Mouse (Mus musculus): ENCODE data around the gene Ccz1. TPM values are rescaled to one million over a fixed set of nuclear protein-coding genes. Genes with fewer than 3 reads are reported as not detected.

The Ccz1 gene
- total RNA-seq, 2 experiments from 2014 or later: 56.7 to 56.9 TPM

DNA sequence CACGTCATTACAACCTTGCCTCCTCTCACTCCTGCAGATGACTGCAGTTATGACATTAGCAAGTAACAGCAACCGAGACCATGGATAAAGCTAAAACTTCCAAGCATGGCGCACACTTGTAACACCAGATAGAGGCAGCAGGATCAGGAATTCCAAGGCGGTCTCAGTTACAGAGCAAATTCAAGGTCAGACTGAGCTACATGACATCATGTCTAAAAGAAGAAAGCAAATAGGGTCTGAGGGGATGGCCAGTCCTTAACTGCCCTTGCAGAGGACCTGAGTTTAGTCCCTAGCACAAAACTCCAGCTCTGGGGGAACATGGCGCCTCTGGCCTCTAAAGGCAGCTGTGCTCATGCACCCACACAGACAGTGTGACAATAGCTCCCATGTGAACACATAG is 20.8 kb downstream of the Ccz1 start:
- no peak for DNase-seq

DNA sequence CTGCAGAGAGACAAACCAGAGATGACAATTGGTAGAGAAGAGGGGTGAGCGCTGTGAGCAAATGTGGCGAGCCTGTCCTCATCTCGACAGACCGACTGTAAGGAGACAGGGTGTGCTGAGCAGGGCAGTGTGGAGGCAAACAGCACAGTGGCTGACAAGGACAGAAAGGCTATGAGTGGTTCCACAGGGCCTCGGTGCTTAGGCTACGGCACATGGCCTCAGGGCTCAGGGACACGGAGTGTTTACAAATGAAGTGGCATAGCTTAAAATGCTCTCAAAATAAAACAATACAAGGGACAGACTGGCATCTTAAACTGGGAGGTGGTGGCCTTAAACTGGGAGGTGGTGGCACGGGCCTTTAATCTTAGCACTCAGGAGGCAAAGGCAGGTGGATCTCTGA is 21.4 kb downstream of the Ccz1 start:
- peak; percentile 42 for DNase-seq

DNA sequence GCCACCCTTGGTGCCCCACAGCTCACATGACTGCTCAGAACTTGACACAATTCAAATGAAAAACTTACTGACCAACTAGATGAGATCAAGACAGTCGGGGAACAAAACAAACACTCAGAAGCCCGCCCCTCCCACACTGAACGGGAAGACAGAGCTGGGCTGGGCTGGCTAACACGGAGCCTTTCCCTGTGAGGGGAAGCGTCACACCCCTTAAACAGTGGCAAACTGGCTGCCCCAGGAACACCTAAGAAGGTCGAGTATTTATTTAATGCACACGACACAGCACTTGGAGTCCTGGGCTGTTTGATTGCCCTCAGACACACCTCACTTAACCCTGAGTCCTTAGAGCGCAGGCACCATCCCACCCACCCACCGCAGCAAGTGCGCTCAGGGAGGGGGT is 22.0 kb downstream of the Ccz1 start:
- no peak for DNase-seq

DNA sequence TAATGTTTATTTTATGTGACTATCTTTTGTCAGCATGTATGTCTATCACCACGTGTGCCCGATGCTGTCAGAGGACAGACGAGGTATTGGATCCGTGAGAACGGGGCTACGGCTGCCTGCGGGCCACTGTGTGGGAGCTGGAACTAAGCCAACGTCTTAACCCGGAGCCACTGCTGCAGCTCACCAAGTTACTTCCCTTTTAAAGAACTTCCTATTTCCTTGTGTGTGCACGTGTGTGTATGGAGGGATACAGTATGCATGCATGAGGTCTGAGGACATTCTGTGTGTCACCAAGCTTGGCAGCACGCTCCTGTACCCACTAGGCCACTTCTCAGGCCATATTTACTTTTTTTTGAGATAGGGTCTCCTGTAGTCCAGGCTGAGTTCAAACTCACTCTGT is 24.6 kb downstream of the Ccz1 start:
- no peak for DNase-seq

DNA sequence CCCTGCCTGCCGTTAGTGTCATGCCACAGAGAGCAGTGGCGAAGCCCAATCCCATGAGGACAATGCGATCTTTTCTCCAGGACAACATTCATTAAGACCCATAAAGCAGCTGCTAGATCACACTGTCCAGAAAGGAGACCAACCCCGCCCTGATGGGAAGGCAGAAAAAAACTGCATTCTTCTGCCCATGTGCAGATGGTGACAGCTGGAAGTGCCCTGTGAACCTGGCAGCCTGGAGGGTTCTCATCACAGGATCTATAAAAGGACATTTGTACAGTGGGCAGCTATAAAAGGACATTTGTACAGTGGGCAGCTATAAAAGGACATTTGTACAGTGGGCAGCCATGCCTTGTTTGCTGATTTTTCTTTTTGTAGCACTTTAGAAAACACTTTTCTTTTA is 25.6 kb downstream of the Ccz1 start:
- DNase-seq: no peak

DNA sequence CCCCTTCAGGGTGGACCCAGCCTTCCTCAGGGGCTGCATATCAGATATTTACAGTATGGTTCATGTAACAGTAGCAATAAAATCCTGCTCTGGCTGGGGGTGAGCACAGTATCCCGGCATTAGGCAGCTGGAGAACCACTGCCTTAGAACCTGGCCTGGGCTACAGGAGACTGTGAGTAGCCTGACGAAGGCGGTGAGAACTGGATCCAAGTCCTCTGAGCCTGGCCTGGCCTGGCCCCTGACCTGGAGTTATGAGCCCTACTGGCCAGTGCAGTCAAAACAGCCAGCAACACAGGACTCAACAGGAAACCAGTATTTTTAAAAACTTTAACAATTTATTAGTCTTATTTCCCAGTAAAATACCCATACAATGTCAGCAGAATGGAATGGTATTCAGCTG is 27.1 kb downstream of the Ccz1 start:
- DNase-seq: no peak

DNA sequence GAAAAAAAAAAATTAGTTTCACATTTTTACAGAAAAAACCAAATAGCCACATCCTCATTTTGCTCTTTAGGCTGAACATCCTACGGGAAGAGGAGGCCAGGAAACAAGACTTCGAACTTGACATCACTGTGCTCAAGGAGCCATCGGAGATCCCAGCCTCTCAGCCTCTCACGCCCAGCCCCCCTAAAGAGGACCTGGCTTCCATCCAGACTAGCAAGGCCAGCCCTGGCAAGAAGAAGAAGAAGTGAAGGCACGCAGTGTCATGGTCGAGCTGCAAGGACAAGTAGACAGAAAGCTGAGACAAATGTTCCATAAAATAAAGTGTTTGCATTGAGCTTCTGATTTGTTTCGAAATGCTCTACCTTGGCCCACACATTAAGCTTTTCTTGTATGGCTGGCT is 29.3 kb downstream of the Ccz1 start:
- DNase-seq: peak; percentile 80

DNA sequence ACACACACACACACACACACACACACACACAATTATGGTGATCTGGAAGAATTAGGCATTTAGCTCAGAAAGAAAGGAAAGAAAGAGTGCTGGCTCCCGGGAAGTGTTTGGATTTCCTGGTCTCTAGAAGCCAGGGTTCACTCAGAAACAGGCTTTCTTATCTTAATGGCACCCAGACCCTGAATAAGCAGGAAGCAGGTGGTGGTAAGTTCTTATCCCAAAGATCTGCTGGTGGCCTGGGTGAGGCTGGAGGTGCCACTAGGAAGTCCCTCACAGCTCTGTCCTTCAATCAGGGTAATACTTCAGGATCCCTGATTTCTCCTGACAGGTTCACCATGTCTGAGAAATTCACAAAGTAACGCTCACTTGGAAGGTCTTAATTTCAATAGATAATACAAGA is 32.3 kb downstream of the Ccz1 start:
- no peak for DNase-seq

DNA sequence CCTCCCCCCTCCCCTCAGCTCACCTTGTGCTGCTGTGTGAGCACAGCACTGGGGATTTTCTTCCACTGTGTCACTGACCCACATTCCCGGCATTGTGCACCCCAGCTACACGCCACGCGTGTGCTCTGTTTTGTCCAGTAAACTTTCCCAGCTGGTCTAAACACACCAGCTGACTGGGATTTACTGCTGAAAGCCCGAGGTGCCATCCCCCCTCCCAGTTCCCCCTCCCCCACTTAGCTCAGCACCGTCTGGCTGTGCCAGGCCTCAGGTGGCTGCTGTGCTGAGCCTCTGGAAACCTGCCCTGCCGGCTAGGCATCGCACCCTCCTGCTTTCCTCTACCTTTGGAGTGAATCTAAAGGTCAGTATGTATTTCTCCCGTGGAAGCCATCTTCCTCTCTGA is 33.8 kb downstream of the Ccz1 start:
- no peak for DNase-seq

DNA sequence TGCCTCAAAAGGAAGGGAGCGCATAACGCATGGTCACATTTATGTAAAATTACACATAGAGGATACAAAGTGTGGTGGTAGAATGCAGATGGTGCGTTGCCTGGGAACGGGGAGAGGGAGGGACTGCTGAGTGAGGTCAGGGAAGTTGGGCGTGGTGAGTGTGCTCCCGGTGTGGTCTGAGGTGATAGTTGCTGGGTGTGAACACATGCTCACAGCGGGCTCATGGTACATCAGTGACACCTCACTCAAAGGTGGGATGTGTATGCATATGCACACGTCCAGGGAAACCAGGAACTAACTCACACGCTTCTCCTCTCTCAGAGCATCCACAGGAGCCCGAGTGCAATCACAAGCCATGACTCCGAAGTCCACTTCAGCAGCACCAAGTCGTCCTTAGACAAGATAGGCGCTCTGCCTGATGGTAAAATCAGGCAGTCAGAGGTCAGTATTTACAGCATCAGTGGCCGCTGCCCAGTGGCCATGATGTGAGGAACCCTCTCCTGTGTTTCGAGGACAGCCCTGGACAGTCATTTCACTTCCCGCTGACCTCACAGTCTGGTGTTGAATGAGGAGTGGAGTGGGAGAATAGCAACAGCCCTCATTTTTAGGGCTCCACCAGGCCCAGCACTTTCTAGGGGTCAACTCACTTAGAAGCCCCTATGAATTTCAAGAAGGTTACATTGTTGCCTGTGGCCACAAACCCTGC is 37.8 kb downstream of the Ccz1 start:
- no peak for DNase-seq

DNA sequence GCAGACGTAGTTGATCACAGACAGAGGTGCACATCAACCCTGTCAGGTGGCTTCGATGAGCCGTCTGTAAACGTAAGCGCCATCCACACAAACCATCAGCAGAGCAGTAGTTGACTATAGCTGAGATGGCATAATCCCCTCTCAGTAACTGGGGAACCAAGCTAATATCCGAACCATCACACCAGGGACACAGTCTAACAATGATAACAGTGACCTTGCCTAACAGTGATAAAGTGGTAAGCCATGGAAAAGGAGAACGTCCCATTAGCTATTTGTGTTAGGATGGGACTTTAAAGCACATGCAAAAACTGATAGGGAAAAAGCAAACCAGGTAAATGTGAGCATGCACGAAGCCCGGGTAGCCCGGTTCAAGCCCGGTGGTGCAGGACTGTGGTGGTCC is 38.4 kb downstream of the Ccz1 start:
- DNase-seq: no peak

DNA sequence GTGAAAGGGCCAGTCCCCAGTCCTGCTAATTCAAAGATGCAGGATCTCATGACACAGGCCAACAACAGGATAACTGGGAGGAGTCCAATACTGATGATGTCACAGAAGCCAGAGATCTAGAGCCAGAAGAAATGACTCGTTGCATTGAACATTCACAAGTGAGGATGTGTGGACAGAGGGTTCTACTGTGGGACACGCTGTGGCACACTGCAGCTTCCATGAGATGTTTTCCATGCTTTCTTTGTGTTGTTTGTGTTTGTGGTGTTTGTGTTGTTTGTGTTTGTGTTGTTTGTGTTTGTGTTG is 39.1 kb downstream of the Ccz1 start:
- no peak for DNase-seq

DNA sequence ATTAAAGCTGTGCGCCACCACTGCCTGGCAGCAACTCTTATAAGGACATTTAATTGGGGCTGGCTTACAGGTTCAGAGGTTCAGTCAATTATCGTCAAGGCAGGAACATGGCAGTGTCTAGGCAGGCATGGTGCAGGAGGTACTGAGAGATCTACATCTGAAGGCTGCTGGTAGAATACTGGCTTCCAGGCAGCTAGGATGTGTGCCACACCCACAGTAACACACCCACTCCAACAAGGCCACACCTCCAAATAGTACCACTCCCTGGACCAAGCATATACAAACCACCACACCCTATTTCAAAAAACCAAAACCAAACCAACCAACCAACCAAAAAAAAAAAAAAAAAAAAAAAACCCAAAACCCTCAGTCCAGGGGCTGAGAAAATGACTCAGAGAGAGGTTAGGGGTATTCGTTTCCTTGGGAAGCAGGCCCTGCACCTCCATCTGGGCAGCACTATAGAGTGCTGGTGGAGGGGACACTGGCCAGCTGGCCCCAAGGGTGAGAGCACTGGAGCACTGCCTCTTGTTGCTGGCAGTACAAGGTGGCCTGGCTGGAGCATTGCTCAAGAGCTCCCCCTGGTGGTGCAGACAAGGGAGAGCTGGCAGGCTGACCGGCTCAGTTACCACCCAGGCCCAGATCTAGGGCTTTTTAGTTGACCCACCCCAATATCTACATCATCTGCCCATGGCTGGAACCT is 39.6 kb downstream of the Ccz1 start:
- DNase-seq: peak; percentile 81

DNA sequence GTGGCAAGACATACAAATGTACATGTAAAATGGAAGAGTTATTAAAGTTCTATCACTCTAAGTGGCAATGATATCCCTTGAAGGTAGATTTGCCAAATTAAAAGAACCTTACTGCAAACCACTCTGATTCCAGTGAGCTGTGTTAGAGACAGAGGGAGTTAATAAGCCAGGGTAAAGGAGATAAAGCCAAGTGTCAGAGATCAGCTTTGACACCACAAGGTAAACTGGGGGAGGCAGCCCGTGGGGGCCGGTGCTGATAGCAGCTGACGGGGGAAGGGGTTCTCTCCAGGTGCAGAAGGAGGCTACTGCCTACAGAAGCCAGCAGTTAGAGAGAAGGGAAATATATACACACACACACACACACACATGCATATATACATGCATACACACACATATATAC is 42.0 kb downstream of the Ccz1 start:
- DNase-seq: no peak

DNA sequence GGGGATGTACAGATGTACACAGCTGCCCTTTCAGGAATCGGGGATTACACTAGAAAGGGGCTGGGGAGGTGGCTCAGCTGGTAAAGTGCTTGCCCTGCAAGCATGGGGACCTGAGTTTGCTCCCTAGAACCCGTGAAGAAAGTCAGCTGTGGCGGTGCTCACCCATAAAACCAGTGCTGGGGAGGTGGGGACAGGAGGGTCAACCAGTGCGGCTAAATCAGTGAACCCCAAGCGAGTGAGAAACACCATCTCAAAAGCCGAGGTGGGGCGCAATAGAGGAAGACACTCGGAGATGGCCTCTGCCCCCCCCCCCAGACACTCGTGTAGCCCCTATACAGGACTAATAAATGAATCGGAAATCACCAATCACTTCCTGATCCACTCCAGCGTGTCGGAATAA is 48.0 kb downstream of the Ccz1 start:
- no peak for DNase-seq

DNA sequence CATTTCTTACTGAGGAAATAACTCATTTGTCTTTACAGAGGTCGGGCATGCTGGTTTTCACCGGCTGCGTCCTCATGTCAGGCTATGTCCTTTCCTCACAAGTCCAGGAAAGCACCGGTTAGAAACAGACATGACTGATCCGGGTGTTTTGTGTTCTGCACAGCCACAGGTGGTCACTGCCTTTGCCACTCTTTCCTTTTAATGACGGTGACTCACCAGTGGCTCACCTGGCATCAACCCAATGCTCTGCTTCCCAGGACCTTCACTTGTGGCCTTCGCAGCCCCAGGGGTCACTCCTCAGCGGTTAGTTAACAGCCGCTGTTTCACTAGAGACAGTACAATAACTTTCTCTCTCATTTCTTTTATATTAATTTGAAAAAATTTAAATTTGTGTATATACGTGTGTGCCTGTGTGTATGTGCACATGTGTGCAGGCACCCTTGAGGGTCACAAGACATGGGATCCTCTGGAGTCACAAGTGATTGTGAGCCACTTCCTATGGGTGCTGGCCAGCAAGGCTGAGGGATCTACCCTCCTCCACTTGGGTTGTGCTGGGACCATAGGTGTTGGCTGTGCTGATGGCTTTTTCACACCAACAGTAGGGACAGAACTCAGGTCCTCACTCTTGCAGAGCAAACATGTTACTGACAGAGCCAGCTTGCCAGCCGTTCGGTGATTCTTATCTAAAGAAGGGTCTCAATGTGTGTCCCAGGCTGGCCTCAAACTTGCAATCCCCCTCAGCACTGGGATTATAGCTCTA is 48.9 kb downstream of the Ccz1 start:
- peak; percentile 78 for DNase-seq

DNA sequence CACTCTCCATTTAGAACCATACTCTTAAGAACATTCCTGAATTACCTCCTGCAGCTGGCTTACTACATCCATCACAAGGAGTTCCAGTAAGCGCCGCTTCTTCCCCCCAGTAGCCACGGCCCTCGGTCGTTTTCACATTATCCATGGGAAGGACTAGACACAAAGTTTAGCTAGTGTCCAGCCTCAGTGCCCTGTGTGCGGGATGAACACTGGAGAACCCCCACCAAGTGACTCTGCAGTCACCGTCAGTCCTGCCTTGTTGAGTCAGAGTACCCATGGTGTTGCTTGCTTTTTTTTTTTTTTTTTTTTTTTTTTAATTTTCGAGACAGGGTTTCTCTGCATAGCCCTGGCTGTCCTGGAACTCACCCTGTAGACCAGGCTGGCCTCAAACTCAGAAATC is 53.5 kb downstream of the Ccz1 start:
- no peak for DNase-seq

DNA sequence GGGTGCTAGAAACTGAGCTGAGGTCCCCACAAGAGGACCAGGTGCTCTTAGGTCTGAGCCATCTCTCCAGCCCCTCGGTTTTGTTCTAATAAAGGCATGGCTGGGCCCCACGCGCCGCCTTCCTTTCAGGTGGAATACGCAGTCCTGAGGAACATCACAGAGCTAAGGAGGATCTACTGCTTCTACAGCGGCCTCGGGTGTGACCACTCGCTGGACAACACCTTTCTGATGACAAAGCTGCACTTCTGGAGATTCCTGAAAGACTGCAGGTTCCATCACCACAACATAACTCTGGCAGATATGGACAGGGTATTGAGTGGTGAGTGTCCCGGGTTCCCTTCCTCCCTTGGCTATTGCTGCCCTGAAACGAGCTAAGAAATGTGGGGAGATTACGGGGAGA is 55.1 kb downstream of the Ccz1 start:
- DNase-seq: no peak

DNA sequence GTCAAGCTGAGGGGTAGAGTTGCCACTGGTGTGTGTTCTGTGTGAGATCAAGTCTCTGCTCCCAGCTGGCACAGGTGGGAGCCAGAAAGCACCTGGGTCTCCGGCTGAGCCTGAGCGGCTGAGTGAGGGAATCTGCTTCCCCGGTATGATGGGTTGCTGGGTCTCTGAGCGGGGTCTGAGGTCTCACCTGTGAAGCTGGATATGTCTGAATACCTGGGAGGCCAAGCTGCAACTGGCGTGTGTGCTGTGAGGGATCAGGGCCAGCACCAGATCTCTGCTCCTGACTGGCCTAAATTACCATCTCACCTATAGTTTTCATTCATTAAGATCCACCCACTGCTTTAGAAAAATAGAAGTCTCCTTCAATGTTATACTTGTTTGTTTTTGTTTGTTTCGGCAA is 57.6 kb downstream of the Ccz1 start:
- no peak for DNase-seq

DNA sequence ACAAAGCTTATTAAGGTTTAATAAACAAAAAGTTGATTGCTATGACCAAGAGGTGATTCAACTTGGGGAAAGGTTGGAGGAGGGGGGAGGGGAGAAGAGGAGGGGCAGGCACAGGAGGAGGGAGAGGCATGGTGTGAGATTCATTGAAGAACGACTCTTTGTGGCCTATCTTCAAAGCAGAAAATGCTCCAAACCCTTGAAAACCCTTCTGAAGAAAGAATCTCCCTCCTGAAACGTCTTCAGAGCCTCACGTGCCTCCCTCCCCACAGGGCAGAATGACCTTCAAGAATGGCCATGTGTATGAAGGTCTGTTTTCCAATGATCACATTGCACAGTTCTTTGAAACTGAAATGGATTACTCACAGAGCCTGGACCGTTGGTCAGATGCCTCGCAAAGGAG is 64.7 kb downstream of the Ccz1 start:
- no peak for DNase-seq

DNA sequence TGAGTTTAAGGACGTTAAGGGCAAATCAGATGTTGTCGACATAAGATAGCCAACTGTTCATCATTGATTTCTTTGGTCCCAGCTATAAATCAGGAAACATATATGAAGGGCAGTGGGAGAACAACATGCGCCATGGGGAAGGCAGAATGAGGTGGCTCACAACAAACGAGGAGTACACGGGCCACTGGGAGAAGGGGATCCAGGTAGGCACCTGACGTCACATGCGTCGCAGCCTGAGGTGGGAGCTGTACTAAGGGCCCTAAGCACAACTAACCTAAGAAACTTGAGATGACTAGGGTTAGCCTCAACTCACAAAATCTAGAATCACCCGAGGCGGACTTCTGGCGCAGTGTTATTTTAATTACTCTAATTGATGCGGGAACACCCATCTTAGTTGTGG is 66.3 kb downstream of the Ccz1 start:
- no peak for DNase-seq

DNA sequence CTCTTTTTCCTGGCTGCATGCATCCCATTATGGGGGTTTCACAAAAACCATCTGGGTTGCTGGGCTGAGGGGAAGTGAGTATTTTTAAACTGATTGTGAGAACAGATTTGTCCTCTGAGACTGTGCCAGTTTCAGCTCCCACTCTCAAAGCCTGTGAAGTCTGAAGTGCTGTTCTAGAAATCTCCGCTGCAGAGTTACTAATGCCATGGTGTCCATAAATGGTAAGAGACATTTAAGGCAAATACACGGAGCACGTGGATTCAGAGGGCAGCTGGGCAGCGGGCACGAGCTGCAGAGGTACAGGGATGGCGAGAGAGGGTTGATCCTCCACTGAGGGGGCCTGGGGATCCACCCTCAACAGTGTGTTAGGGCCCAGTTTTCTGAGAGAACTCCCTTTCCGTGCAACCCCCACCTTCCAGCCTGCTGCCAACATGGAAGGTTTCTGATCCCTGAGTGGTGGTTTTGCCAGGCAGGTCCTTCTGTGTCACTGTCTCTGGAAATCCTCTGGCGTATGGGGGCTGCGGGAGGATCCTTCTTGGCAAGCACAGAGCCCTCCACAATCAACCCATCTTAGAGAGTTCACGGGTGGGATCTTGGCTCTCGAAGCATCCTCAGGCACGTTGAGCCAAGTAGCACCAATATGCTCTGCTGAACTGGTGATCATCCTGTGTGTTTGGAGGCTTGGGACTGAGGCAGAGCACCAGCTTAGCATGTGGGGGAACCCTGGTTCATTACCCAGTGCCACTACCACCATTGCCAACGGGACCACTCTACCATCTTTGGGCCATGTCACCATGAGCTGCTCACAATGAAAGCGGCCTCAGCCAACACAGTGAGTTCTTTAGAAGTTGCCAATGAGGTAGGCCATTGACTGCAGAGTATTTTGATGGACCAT is 71.2 kb downstream of the Ccz1 start:
- DNase-seq: no peak

DNA sequence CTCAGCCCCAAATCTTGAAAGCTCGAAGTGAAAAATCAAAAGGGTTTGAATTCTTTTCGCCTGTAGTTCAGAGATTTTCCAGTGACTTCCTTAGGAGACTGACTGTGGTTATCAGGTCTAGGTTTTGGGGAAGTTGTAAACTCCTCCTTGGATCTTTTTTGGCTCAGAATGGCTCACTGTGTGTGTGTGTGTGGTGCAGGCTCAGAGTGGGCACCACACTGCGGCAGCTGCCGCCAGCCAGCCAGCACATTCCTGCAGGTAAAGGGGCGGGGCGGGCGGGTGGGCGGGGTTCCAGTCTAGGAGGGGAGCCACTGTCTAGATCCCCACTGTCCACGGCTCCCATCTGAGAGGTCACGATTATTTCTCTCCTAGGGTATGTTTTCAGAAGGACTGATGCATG is 73.1 kb downstream of the Ccz1 start:
- DNase-seq: no peak
